Mouse (Mus musculus) forebrain, embryonic 14.5 days (tissue): Measurements from ENCODE around the gene Cxcl14. TPM values are rescaled to one million over a fixed set of nuclear protein-coding genes. Genes with fewer than 3 reads are reported as not detected.
A peak's percentile ranks its signal among the peaks of the same experiment; 100 is the strongest.

Source experiments
- ATAC-seq: fragments of 200-750 bp; cut with Nextera tagmentation; 2 replicates; pipeline ENCODE4 v1.8.0; 2017; ENCODE audit warnings: mild to moderate bottlenecking, moderate library complexity
- DNase-seq: peaks from one replicate; pipeline ENCODE4 v3.0.0-alpha.2; 2015; ENCODE audit warnings: low spot score
- H3K27ac ChIP-seq: fragments of 300-500 bp; sonication (generic); 2 replicates; pipeline ENCODE4 v1.5.1; 2014; ENCODE audit warnings: low read depth, mild to moderate bottlenecking, control low read depth, low read length, moderate library complexity
- H3K27me3 ChIP-seq: fragments of 300-500 bp; sonication (generic); replicated peaks from 2 replicates; pipeline ENCODE4 v1.6.1; 2014; ENCODE audit warnings: low read length, control low read depth, mixed read lengths; ENCODE audit not compliant: control insufficient read depth, insufficient read depth
- H3K36me3 ChIP-seq: fragments of 300-500 bp; sonication (generic); 2 replicates; pipeline ENCODE4 v1.6.1; 2014; ENCODE audit warnings: low read length, control low read depth; ENCODE audit not compliant: control insufficient read depth, insufficient read depth
- H3K4me1 ChIP-seq: fragments of 300-500 bp; sonication (generic); 2 replicates; pipeline ENCODE4 v1.6.1; 2014; ENCODE audit warnings: antibody characterized with exemption, low read length, control low read depth; ENCODE audit not compliant: control insufficient read depth, insufficient read depth
- H3K4me2 ChIP-seq: fragments of 300-500 bp; sonication (generic); 2 replicates; pipeline ENCODE4 v1.6.1; 2014; ENCODE audit warnings: mild to moderate bottlenecking, control low read depth, low read length
- H3K4me3 ChIP-seq: fragments of 300-500 bp; sonication (generic); 2 replicates; pipeline ENCODE4 v1.5.1; 2014; ENCODE audit warnings: low read depth, low read length, control low read depth
- H3K9ac ChIP-seq: fragments of 300-500 bp; sonication (generic); 2 replicates; pipeline ENCODE4 v1.6.1; 2014; ENCODE audit warnings: mild to moderate bottlenecking, low read length, control low read depth, moderate library complexity
- H3K9me3 ChIP-seq: fragments of 300-500 bp; sonication (generic); replicated peaks from 2 replicates; pipeline ENCODE4 v1.6.1; 2016; ENCODE audit warnings: low read length, control low read depth, mixed read lengths; ENCODE audit not compliant: control insufficient read depth
- WGBS: fragments of 180-500 bp; shearing (Covaris S2); extraction: QIAGEN DNeasy Blood & Tissue Kit; methylation state at CpG from one replicate; pipeline ENCODE4 v1.1.7; 2014; 5-methylcytosine and 5-hydroxymethylcytosine counted together
- polyA plus RNA-seq: library from polyadenylated mRNA; unstranded; fragments of >200 nt; fragmentation: Nextera tagmentation; extraction: Ambion mirVana; gene quantifications from 2 replicates; pipeline ENCODE4 v1.2.1, GENCODE M21; 2014

The Cxcl14 gene
- polyA plus RNA-seq, result 8.1 and 10.8 TPM in 2 replicates

GRCm38 (mm10) chr13:56295943-56296658 lies at the start of gene Cxcl14:
Cxcl14 (minus strand) TSS chr13:56296551.
- H3K4me3 ChIP-seq, result peak within 1 kb of the TSS; percentile 39
- H3K27me3 ChIP-seq, result peaks cover 44% of the 10 kb centered on the region
- H3K4me1 ChIP-seq, result peaks cover 9% of the 10 kb centered on the region
- H3K9me3 ChIP-seq, result no peaks in the 10 kb centered on the region
- DNase-seq (peak; percentile 64), ATAC-seq (peak; percentile 66)
- under 1% methylated on average over 71 of the region's 76 CpGs for WGBS
- H3K9ac ChIP-seq, result peak within 1 kb of the TSS; percentile 59
- no peaks in the 10 kb centered on the region for H3K36me3 ChIP-seq
- H3K27ac ChIP-seq, result no peak within 1 kb of the TSS
- H3K4me2 ChIP-seq, result peak within 1 kb of the TSS; percentile 80

- H3K27ac ChIP-seq, result no peak overlapping the region
- 86% methylated on average over 12 of the region's 12 CpGs for WGBS
- H3K9ac ChIP-seq, result no peak overlapping the region
- no peak overlapping the region for H3K4me2 ChIP-seq
- H3K36me3 ChIP-seq, result no peaks in the 10 kb centered on the region
- peaks cover 10% of the 10 kb centered on the region; the same call in 1 of the 2 replicates for H3K4me1 ChIP-seq
- DNase-seq (no peak), ATAC-seq (no peak)
- H3K9me3 ChIP-seq, result no peaks in the 10 kb centered on the region
- H3K27me3 ChIP-seq, result no peaks in the 10 kb centered on the region
- no peak overlapping the region for H3K4me3 ChIP-seq
Observed at GRCm38 (mm10) chr13:56344355-56344754, 48.0 kb upstream of the Cxcl14 start.

GRCm38 (mm10) chr13:56342491-56342890 lies 46.1 kb upstream of the Cxcl14 start:
- WGBS, result 19% methylated on average over 10 of the region's 10 CpGs
- DNase-seq (peak; percentile 54), ATAC-seq (peak; percentile 23; the same call in 1 of the 2 replicates)
- no peak overlapping the region for H3K9ac ChIP-seq
- H3K27me3 ChIP-seq, result no peaks in the 10 kb centered on the region
- H3K4me2 ChIP-seq, result no peak overlapping the region
- H3K27ac ChIP-seq, result no peak overlapping the region
- peaks cover 10% of the 10 kb centered on the region; the same call in 1 of the 2 replicates for H3K4me1 ChIP-seq
- H3K4me3 ChIP-seq, result no peak overlapping the region
- H3K36me3 ChIP-seq, result no peaks in the 10 kb centered on the region
- no peaks in the 10 kb centered on the region for H3K9me3 ChIP-seq

- DNase-seq (no peak), ATAC-seq (no peak)
- peaks cover 7% of the 10 kb centered on the region; the same call in 1 of the 2 replicates for H3K4me1 ChIP-seq
Observed at GRCm38 (mm10) chr13:56340513-56340912, 44.2 kb upstream of the Cxcl14 start.

GRCm38 (mm10) chr13:56339816-56340215 lies 43.5 kb upstream of the Cxcl14 start:
- no peak overlapping the region for H3K4me2 ChIP-seq
- H3K4me1 ChIP-seq, result peaks cover 7% of the 10 kb centered on the region; the same call in 1 of the 2 replicates
- no peaks in the 10 kb centered on the region for H3K36me3 ChIP-seq
- no peaks in the 10 kb centered on the region for H3K27me3 ChIP-seq
- H3K9ac ChIP-seq, result no peak overlapping the region
- H3K27ac ChIP-seq, result no peak overlapping the region
- no peak for DNase-seq
- H3K9me3 ChIP-seq, result no peaks in the 10 kb centered on the region
- ATAC-seq, result no peak
- WGBS, result 90% methylated on average over 8 of the region's 8 CpGs
- H3K4me3 ChIP-seq, result no peak overlapping the region

More at GRCm38 (mm10) chr13:56340513-56340912, 44.2 kb upstream of the Cxcl14 start:
- Histone ChIP-seq H3K9me3 (no peaks in the 10 kb centered on the region), H3K9ac (no peak overlapping the region), H3K27ac (no peak overlapping the region), H3K4me3 (no peak overlapping the region), H3K4me2 (no peak overlapping the region), H3K36me3 (no peaks in the 10 kb centered on the region), H3K27me3 (no peaks in the 10 kb centered on the region)
- 84% methylated on average over 13 of the region's 13 CpGs for WGBS

- Histone ChIP-seq H3K27ac (no peak overlapping the region), H3K4me2 (no peak overlapping the region), H3K27me3 (no peaks in the 10 kb centered on the region), H3K4me3 (no peak overlapping the region), H3K9me3 (no peaks in the 10 kb centered on the region), H3K36me3 (no peaks in the 10 kb centered on the region), H3K4me1 (no peaks in the 10 kb centered on the region), H3K9ac (no peak overlapping the region)
- 28% methylated on average over 8 of the region's 8 CpGs for WGBS
- peak; percentile 42 for DNase-seq
- ATAC-seq, result no peak
Observed at GRCm38 (mm10) chr13:56336982-56337381, 40.6 kb upstream of the Cxcl14 start.

- DNase-seq, result no peak
- no peaks in the 10 kb centered on the region for H3K36me3 ChIP-seq
- H3K27ac ChIP-seq, result no peak overlapping the region
- 50% methylated on average over 10 of the region's 10 CpGs for WGBS
- no peak overlapping the region for H3K9ac ChIP-seq
- no peaks in the 10 kb centered on the region for H3K9me3 ChIP-seq
- no peaks in the 10 kb centered on the region for H3K27me3 ChIP-seq
- ATAC-seq, result no peak
- H3K4me3 ChIP-seq, result no peak overlapping the region
- H3K4me2 ChIP-seq, result no peak overlapping the region
- H3K4me1 ChIP-seq, result peaks cover 1% of the 10 kb centered on the region; the same call in 1 of the 2 replicates
Observed at GRCm38 (mm10) chr13:56334802-56335690, 38.7 kb upstream of the Cxcl14 start.

GRCm38 (mm10) chr13:56334236-56334635 lies 37.9 kb upstream of the Cxcl14 start:
- Histone ChIP-seq H3K4me1 (peaks cover 9% of the 10 kb centered on the region), H3K27me3 (no peaks in the 10 kb centered on the region), H3K9me3 (no peaks in the 10 kb centered on the region), H3K9ac (no peak overlapping the region), H3K4me2 (no peak overlapping the region), H3K27ac (no peak overlapping the region), H3K4me3 (no peak overlapping the region), H3K36me3 (no peaks in the 10 kb centered on the region)
- DNase-seq, result no peak
- no peak for ATAC-seq
- 84% methylated on average over 8 of the region's 8 CpGs for WGBS
